Mouse (Mus musculus) lung, adult 2 months (tissue): ENCODE measurements around the gene Ptgis. TPM values are rescaled to one million over a fixed set of nuclear protein-coding genes. Genes with fewer than 3 reads are reported as not detected.

Source experiments
- DNase-seq: peaks from one replicate; pipeline ENCODE4 v3.0.0; 2022
- H3K4me1 ChIP-seq: fragments of 200-500 bp; 2 replicates; pipeline ENCODE4 v1.6.1; 2011; ENCODE audit warnings: low read length; ENCODE audit not compliant: control insufficient read depth, insufficient read depth
- H3K4me3 ChIP-seq: fragments of 200-500 bp; replicated peaks from 2 replicates; pipeline ENCODE3; 2011; ENCODE audit warnings: low read depth, mild to moderate bottlenecking, control low read depth, low read length; ENCODE audit errors: extremely low read depth
- CTCF ChIP-seq: fragments of 200-500 bp; IDR thresholded peaks from 2 replicates; pipeline ENCODE4 v1.5.1; 2011; ENCODE audit warnings: mild to moderate bottlenecking, low read length, control low read depth; ENCODE audit not compliant: insufficient read depth
- POLR2A ChIP-seq: fragments of 200-500 bp; IDR thresholded peaks from 2 replicates; pipeline ENCODE4 v1.6.1; 2011; ENCODE audit warnings: low read depth, mild to moderate bottlenecking, control low read depth, low read length, borderline replicate concordance; ENCODE audit errors: extremely low read depth
- WGBS: fragments of 180-500 bp; shearing (Covaris S2); methylation state at CpG from one replicate; pipeline ENCODE4 v1.1.7; 2018; 5-methylcytosine and 5-hydroxymethylcytosine counted together
- polyA plus RNA-seq: library from polyadenylated mRNA; depleted of rRNA; stranded (reverse); fragments of >200 nt; gene quantifications from 2 replicates; pipeline ENCODE4 v1.2.3, GENCODE M21; 2012

Gene Ptgis
- polyA plus RNA-seq, 1 experiment = 105 TPM

DNA sequence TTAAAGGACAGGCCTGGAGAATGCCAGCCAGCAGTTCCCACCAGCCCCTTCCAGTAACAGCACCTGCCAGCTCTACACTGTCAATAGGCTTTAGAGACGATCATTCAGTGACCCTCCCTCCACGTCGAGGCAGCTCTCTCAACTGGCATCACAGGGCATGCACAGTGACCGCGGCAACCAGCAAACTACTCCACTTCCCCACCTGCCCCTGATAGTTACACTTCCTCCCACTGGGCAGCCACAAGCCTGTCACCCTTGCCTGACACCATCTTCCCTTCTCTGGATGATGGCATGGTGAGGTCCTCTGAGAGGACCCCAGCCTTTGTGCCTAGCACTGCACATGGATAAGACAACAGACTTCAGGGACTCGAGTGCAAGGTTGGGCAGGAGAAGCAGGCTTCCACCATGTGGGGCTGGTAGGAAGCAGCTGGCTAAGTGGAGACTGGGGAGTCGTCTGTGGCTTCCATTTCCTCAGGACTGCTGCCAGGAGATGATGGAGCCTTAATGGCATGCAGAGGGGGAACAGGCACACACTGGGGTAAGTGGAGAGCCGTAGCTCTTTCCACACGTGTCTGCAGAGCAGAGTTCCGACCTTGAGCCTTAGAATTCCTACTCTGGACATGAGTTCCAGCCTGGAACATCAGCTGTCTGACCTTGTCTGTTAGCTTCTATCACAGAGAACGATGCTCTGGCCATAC, 72.7 kb downstream of the Ptgis start:
- no peak for TF ChIP-seq POLR2A
- TF ChIP-seq CTCF = no peak

DNA sequence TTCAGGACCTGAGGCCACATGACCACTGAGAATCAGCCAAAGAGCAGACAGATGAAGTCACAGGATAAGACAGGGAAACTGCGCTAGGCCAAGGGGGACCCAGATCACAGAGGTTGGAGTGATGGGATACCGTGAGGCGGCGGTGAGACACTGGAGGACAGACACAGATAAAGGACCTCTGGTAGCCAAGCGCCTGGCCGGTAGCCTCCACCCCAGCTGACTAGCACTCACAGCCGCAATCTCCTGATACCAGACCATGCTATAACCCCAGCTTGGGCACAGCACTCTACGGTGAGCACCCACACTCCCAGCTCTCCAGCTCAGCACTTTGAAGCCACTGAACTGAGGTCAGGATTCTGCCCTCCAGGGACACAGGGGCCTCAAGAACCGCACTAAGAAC, 76.8 kb downstream of the Ptgis start:
- DNase-seq = no peak

More for the DNA sequence above, 72.7 kb downstream of the Ptgis start:
- H3K4me1 ChIP-seq = peaks cover 2% of the 10 kb centered on the region; the same call in 1 of the 2 replicates
- no peak for DNase-seq
- H3K4me3 ChIP-seq = no peak overlapping the region
- 27% methylated on average over 11 of the region's 11 CpGs for WGBS

DNA sequence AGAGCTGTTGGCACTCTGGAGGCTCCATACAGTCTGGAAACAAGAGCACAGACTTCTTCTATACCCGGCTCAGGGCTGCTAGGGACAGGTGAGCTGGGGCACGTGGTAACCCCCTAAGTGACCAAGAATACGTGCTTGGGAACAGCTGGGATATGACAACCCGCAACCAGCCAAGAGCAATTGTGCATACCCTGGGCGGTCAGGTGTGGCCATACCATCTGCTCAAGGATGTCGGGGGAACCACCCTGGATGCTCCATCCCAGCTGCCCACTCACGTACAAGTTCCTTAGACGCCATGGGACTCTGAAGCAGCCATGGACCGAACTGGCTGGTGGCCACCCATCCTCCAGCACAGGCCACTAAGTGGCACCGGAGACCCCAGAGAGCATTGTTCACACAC, 77.3 kb downstream of the Ptgis start:
- peaks cover 2% of the 10 kb centered on the region; the same call in 1 of the 2 replicates for H3K4me1 ChIP-seq
- TF ChIP-seq CTCF (no peak), POLR2A (no peak)
- WGBS = 93% methylated on average over 10 of the region's 10 CpGs
- no peak overlapping the region for H3K4me3 ChIP-seq
- DNase-seq = no peak

More for the DNA sequence above, 76.8 kb downstream of the Ptgis start:
- 68% methylated on average over 9 of the region's 9 CpGs for WGBS
- TF ChIP-seq POLR2A (no peak), CTCF (no peak)
- Histone ChIP-seq H3K4me3 (no peak overlapping the region), H3K4me1 (peaks cover 2% of the 10 kb centered on the region; the same call in 1 of the 2 replicates)

DNA sequence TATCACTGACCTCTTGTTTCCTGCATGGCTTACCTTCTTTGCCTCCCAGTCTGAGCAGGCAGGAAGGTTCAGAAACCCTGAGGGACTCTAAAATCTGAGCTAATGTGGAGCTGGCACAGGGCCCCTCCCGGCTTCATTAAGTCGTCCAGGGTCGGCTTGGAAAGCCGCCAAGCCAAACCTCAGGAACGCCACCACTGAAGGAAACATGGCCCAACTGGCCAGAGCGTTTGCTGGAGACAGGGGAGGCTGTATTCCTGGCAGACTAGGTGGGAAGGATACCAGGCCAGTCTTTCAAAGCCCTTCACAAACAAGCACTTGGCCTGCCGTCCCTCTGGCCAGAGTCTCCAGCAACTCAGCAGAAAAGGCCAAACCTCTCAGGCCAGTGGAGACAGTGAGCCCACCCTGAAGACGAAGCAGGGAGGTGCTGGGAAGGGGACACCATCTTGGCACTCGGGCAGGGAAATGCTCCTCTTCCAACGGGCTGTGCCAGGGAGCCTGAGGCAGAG, 77.8 kb downstream of the Ptgis start:
- Histone ChIP-seq H3K4me3 (no peak overlapping the region), H3K4me1 (peaks cover 2% of the 10 kb centered on the region; the same call in 1 of the 2 replicates)
- 36% methylated on average over 10 of the region's 10 CpGs for WGBS
- TF ChIP-seq CTCF (no peak), POLR2A (no peak)
- no peak for DNase-seq

DNA sequence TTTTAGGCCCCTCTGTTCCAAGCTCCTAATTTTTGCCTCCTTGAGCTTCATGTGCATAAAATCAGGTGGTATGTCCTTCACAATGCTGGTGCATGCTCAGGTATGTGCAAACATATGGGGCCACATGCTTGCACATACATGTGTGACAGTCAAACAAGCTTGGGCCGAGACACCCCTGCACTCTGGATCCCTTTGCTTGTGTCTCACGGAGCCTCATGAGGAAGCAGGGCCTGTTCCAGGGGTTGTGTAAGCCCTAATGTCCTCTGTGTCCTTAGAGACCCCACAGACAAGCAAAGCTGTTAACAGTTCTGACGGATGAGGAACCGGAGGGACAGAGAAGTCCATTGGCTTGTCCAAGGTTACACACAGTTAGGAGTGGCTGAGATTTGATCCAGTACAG, 80.7 kb downstream of the Ptgis start:
- Histone ChIP-seq H3K4me1 (0 out of 2 replicates have a peak, but pooled peaks cover 2% of the 10 kb centered on the region), H3K4me3 (no peak overlapping the region)
- WGBS = 80% methylated on average over 4 of the region's 4 CpGs
- TF ChIP-seq POLR2A (no peak), CTCF (no peak)
- DNase-seq = no peak

DNA sequence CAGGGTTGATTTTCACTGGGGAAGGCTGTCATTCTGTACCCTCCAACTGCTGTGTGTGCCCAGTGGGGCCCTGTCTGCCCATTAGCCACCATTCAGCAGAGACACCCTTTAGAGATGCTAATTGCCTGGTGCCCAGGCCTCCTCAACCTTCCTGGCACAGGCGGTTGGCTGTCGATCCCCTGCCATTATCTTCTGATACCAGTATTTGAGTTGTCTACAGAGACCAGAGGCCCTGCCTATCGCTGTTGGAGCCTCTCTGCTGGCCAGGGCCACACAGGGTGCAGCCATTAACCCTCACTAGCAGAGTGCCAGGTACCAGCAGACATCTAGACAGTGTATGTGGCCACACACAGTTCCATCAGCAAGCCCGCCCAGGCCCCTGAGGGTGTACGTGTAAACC, 81.6 kb downstream of the Ptgis start:
- DNase-seq = no peak
- 0 out of 2 replicates have a peak, but pooled peaks cover 2% of the 10 kb centered on the region for H3K4me1 ChIP-seq
- no peak overlapping the region for H3K4me3 ChIP-seq
- 80% methylated on average over 5 of the region's 5 CpGs for WGBS
- TF ChIP-seq POLR2A (no peak), CTCF (no peak)

DNA sequence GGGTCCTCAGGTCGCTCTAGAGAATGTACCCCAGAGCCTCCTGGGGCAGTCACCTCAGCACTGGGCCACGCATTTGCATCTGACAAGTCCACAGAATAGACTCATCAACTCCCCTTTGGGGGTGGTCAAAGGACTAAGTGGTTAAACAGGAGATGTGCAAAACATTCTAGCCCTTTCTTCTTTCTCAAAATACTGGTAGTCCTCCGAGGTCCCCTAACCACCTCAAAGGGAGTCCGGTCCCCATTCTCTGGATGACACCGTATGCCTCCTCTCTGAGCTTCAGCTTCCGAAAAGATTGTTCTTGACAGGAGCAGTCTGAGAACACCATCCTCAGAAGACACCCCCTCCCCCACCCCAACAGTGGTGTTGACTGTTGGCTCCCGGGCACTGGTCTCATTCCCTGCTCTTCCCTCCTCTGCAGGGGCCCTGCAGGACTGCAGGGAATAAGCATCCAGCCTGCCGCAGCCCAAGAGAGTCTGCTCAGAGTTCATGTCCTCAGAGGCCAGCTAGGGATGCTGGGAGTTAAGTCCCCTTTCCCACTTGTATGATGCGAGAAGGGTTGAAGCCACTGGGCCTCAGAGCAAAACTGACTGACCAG, 84.2 kb downstream of the Ptgis start:
- Histone ChIP-seq H3K4me1 (no peaks in the 10 kb centered on the region), H3K4me3 (no peak overlapping the region)
- WGBS = 52% methylated on average over 9 of the region's 9 CpGs
- TF ChIP-seq CTCF (no peak), POLR2A (no peak)
- DNase-seq = no peak

DNA sequence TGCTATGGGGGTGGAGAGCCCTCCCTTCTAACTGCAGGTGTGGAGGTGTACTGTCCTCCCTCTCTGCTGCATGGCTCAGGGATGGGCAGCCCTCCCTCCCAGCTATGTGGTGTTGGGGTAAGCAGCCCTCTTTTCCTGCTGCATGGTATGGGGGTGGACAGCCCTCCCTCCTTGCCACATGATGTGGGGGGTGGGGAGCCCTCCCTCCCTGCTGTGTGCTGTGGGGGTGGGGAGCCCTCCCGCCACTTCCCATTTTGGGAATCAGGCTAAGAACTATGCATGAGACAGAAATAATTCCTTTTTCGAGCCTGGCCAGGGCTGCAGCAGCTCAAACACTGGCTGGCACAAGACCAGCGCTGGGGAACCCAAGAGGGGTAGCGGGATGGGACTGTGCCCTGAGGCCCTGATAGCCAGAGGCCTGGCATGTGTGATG, 84.8 kb downstream of the Ptgis start:
- no peak for DNase-seq
- no peak for TF ChIP-seq CTCF
- no peak for TF ChIP-seq POLR2A
- Histone ChIP-seq H3K4me1 (no peaks in the 10 kb centered on the region), H3K4me3 (no peak overlapping the region)
- WGBS = 46% methylated on average over 4 of the region's 4 CpGs

DNA sequence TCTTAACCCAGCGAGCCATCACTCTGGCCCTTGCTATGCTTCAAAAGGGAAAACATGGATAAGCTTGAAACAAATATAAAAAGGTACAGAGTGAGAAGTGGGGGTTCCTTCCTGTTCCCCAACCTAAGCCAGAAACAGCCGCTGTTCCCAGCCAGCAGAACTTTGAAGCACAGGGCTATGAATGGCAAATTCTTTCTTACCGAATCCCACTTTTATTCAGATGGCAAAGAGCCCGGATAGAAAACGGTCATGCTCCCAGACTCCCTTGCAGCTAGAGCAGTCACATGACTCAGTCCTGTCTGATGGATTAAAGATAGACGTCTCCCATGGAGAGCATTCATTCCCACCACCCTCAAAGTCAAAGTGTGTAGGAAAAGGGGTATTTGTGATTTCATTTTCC, 89.5 kb downstream of the Ptgis start:
- WGBS = 88% methylated on average over 6 of the region's 6 CpGs
- DNase-seq = no peak
- no peaks in the 10 kb centered on the region for H3K4me1 ChIP-seq
- H3K4me3 ChIP-seq = no peak overlapping the region
- TF ChIP-seq POLR2A = no peak
- TF ChIP-seq CTCF = no peak
